Mouse (Mus musculus): Measurements from ENCODE around the gene Phf19. TPM values are rescaled to one million over a fixed set of nuclear protein-coding genes. Genes with fewer than 3 reads are reported as not detected.

The Phf19 gene
- total RNA-seq, 2 experiments from 2014 or later = 0.68 to 0.82 TPM

Other genes with a start within 250 kb of the Phf19 start
- gene Gapvd1, start 158.8 kb downstream of the Phf19 start, total RNA-seq (2021) = 100 to 1,000 TPM; 105 to 106 TPM
- gene Hspa5, start 142.1 kb downstream of the Phf19 start, total RNA-seq (2021) = 100 to 1,000 TPM; 260 to 334 TPM
- 10 to 100 TPM; 25.8 to 26.2 TPM for gene Rabepk, start 114.1 kb downstream of the Phf19 start, total RNA-seq (2021)
- 10 to 100 TPM; 90.7 to 98.6 TPM for gene Fbxw2, start 87.7 kb downstream of the Phf19 start, total RNA-seq (2021)
- not detected for gene Gm34653, start 81.0 kb downstream of the Phf19 start, total RNA-seq (2021)
- gene Cutal, start 39.6 kb downstream of the Phf19 start, total RNA-seq (2021) = under 1 TPM; 0.25 to 0.26 TPM
- 10 to 100 TPM; 27.4 to 30.8 TPM for gene Psmd5, start 39.1 kb downstream of the Phf19 start, total RNA-seq (2021)
- gene Traf1, start 47.7 kb upstream of the Phf19 start, total RNA-seq (2021) = under 1 TPM; 0.59 to 0.78 TPM
- under 1 TPM; 0.47 to 0.77 TPM for gene Hc, start 147.4 kb upstream of the Phf19 start, total RNA-seq (2021)
- gene AI182371, start 187.5 kb upstream of the Phf19 start, total RNA-seq (2021) = under 1 TPM; 0.22 to 0.44 TPM
- gene Cntrl, start 195.5 kb upstream of the Phf19 start, total RNA-seq (2021) = 1 to 10 TPM; 8.0 to 8.3 TPM

All from left cerebral cortex, postnatal 14 days (tissue).